21 mouse cellular contexts compared by ENCODE assay signal in genomic region chr8:105677891-105678290, GRCm38 (mm10). TPM values are rescaled to one million over a fixed set of nuclear protein-coding genes. Genes with fewer than 3 reads are reported as not detected.
A peak's percentile ranks its signal among the peaks of the same experiment; 100 is the strongest.
DNase-seq lines count a peak whose midpoint lies in the region; TF ChIP-seq lines count a peak whose summit lies in the region.
"Had no signal": no experiment of that assay in that cellular context is flagged by ENCODE, and none has a peak within 500 bp of the region (broad histone marks: within the 10 kb centered on the region; RNA-seq: fewer than 3 reads in every experiment).

No protein-coding gene starts in this region.

- no peak overlapping the region for H3K4me3 ChIP-seq in gastrocnemius, adult 2 months
- H3K4me3 ChIP-seq in left cerebral cortex, adult 2 months: no peak overlapping the region
- H3K4me3 ChIP-seq: forebrain, embryonic 13.5 days; heart, embryonic 13.5 days; intestine, embryonic 15.5 days; limb, embryonic 10.5 days; liver, embryonic 13.5 days; megakaryocyte, embryonic 14.5 days; midbrain, embryonic 15.5 days; neural tube, embryonic 15.5 days had no signal

- intact Hi-C loops in gastrocnemius, adult 2 months (cut with DNase I): no loop called here
- intact Hi-C loops in left cerebral cortex, adult 2 months (cut with DNase I): no loop called here

- no peak overlapping the region for H3K27ac ChIP-seq in gastrocnemius, adult 2 months
- no peak overlapping the region for H3K27ac ChIP-seq in left cerebral cortex, adult 2 months
- H3K27ac ChIP-seq: forebrain, embryonic 13.5 days; heart, embryonic 13.5 days; hindbrain, embryonic 14.5 days; intestine, embryonic 15.5 days; limb, embryonic 10.5 days; liver, embryonic 13.5 days; midbrain, embryonic 15.5 days; neural tube, embryonic 15.5 days had no signal

- no peak for DNase-seq in gastrocnemius, adult 2 months
- no peak for DNase-seq in gastrocnemius, postnatal 10 days
- DNase-seq in left cerebral cortex, adult 2 months (ENCODE audit: extremely low spot score in 1 of 2, low spot score in 2 of 2): no peak
- no peak for DNase-seq in left cerebral cortex, adult 11 months (ENCODE audit: low spot score)
- DNase-seq in 416B (ENCODE audit: low read depth) (peak; percentile 23), NIH3T3 (ENCODE audit: low read depth) (peak; percentile 44)
- no peak for DNase-seq in adrenal gland, postnatal 4 days (ENCODE audit: low spot score in 2 of 2)
- DNase-seq: cerebellum, adult 9-10 months; layer of hippocampus, postnatal 36 days; liver, embryonic 13.5 days; thymus, adult 18-20 months had no signal

- peak; percentile 33 for TF ChIP-seq CTCF in gastrocnemius, adult 2 months (IDR thresholded peaks at IDR 0.05)
- peak; percentile 38 for TF ChIP-seq CTCF in left cerebral cortex, adult 2 months (IDR thresholded peaks at IDR 0.05)

RNA-seq across cellular contexts. Expression of gene Carmil2, which starts 8.2 kb away (rescaled TPM):
- total RNA-seq in gastrocnemius, adult 2 months (2021): under 1 TPM in 1 of 2 experiments, not detected in 1; 0.17 TPM
- under 1 TPM; 0.28 to 0.38 TPM for total RNA-seq in gastrocnemius, postnatal 10 days (2021)
- 10 to 100 TPM; 60.4 to 65.0 TPM for total RNA-seq in left cerebral cortex, adult 2 months (2021)
- total RNA-seq in adrenal gland, postnatal 4 days (2021): 1 to 10 TPM; 4.5 to 4.9 TPM

RNA-seq across cellular contexts. Expression of gene Acd, which starts 23.0 kb away (rescaled TPM):
- 1 to 10 TPM; 4.2 to 5.3 TPM for total RNA-seq in gastrocnemius, adult 2 months (2021)
- total RNA-seq in gastrocnemius, postnatal 10 days (2021): 10 to 100 TPM; 12.9 to 15.2 TPM
- 10 to 100 TPM; 51.7 to 56.6 TPM for total RNA-seq in left cerebral cortex, adult 2 months (2021)
- total RNA-seq in adrenal gland, postnatal 4 days (2021): 10 to 100 TPM; 32.2 to 36.0 TPM

RNA-seq across cellular contexts. Expression of gene Pard6a, which starts 23.1 kb away (rescaled TPM):
- total RNA-seq in gastrocnemius, adult 2 months (2021): 1 to 10 TPM; 5.0 to 6.0 TPM
- 1 to 10 TPM; 6.0 to 7.8 TPM for total RNA-seq in gastrocnemius, postnatal 10 days (2021)
- 10 to 100 TPM; 43.0 to 47.2 TPM for total RNA-seq in left cerebral cortex, adult 2 months (2021)
- total RNA-seq in adrenal gland, postnatal 4 days (2021): 10 to 100 TPM; 10.8 TPM

RNA-seq across cellular contexts. Expression of gene 4933405L10Rik, which starts 29.6 kb away (rescaled TPM):
- total RNA-seq in gastrocnemius, adult 2 months (2021): not detected
- total RNA-seq in gastrocnemius, postnatal 10 days (2021): not detected
- total RNA-seq in left cerebral cortex, adult 2 months (2021): under 1 TPM in 1 of 2 experiments, not detected in 1; 0.29 TPM
- total RNA-seq in adrenal gland, postnatal 4 days (2021): not detected
- total RNA-seq: gastrocnemius, postnatal 4 days; heart, postnatal 25 days; layer of hippocampus, postnatal 36 days had no signal

RNA-seq across cellular contexts. Expression of gene Enkd1, which starts 30.1 kb away (rescaled TPM):
- total RNA-seq in gastrocnemius, adult 2 months (2021): under 1 TPM; 0.47 to 0.69 TPM
- 1 to 10 TPM; 2.0 to 3.7 TPM for total RNA-seq in gastrocnemius, postnatal 10 days (2021)
- total RNA-seq in left cerebral cortex, adult 2 months (2021): 10 to 100 TPM in 1 of 2 experiments, 1 to 10 TPM in 1; 9.6 to 10.6 TPM
- total RNA-seq in adrenal gland, postnatal 4 days (2021): 10 to 100 TPM in 1 of 2 experiments, 1 to 10 TPM in 1; 9.8 to 11.7 TPM

Comparison
In these comparisons a context has a peak if more than half of its experiments do, and no peak if none do; other contexts are left out.
1. DNase-seq: peak in 416B (single experiment) and NIH3T3 (single experiment); none in gastrocnemius, adult 2 months (single experiment), gastrocnemius, postnatal 10 days (single experiment), left cerebral cortex, adult 2 months (0 of 2), left cerebral cortex, adult 11 months (single experiment) and adrenal gland, postnatal 4 days (0 of 2).
2. RNA of gene Carmil2, which starts 8.2 kb away (total RNA-seq): 60.4 to 65.0 TPM in left cerebral cortex, adult 2 months; 4.5 to 4.9 TPM in adrenal gland, postnatal 4 days, 0.28 to 0.38 TPM in gastrocnemius, postnatal 10 days and 0.17 TPM in gastrocnemius, adult 2 months; every median in the first group is over 10 times any median in the second.